Mouse (Mus musculus) thymus, postnatal 0 days (tissue): ENCODE measurements around the gene Nhej1. TPM values are rescaled to one million over a fixed set of nuclear protein-coding genes. Genes with fewer than 3 reads are reported as not detected.

Experiments
- DNase-seq: peaks from one replicate; pipeline ENCODE4 v3.0.0-alpha.2; 2015; ENCODE audit warnings: low spot score
- polyA plus RNA-seq: library from polyadenylated mRNA; unstranded; fragments of >200 nt; fragmentation: Nextera tagmentation; extraction: Ambion mirVana; gene quantifications from 2 replicates; pipeline ENCODE4 v1.2.1, GENCODE M21; 2015

Gene Nhej1
- polyA plus RNA-seq, 1 experiment from 2014 or later, result 14.6 TPM

- no peak for DNase-seq
Measured at GRCm38 (mm10) chr1:75128641-75129040, 3.6 kb upstream of the Nhej1 start.

- DNase-seq, result no peak
Measured at GRCm38 (mm10) chr1:75125418-75125817, 418 bp upstream of the Nhej1 start.

- peak; percentile 52 for DNase-seq
Measured at GRCm38 (mm10) chr1:75122211-75122610, 2.8 kb downstream of the Nhej1 start.

- no peak for DNase-seq
Measured at GRCm38 (mm10) chr1:75052091-75052490, 72.9 kb downstream of the Nhej1 start.

GRCm38 (mm10) chr1:75051428-75051827, 73.6 kb downstream of the Nhej1 start:
- no peak for DNase-seq

GRCm38 (mm10) chr1:75048571-75048970, 76.4 kb downstream of the Nhej1 start:
- DNase-seq, result no peak

- no peak for DNase-seq
Measured at GRCm38 (mm10) chr1:75048041-75048440, 77.0 kb downstream of the Nhej1 start.

- DNase-seq, result no peak
Measured at GRCm38 (mm10) chr1:75040429-75040828, 84.6 kb downstream of the Nhej1 start.

- DNase-seq, result no peak
Measured at GRCm38 (mm10) chr1:75032041-75032440, 93.0 kb downstream of the Nhej1 start.

GRCm38 (mm10) chr1:75027061-75027779, 97.8 kb downstream of the Nhej1 start:
- no peak for DNase-seq

GRCm38 (mm10) chr1:75024419-75025199, 100.4 kb downstream of the Nhej1 start:
- no peak for DNase-seq

- DNase-seq, result no peak
Measured at GRCm38 (mm10) chr1:75022216-75022615, 102.8 kb downstream of the Nhej1 start.

- peak; percentile 52 for DNase-seq
Measured at GRCm38 (mm10) chr1:75016846-75017245, 108.2 kb downstream of the Nhej1 start.

- no peak for DNase-seq
Measured at GRCm38 (mm10) chr1:75015551-75016265, 109.3 kb downstream of the Nhej1 start.

GRCm38 (mm10) chr1:75014210-75014845, 110.7 kb downstream of the Nhej1 start:
- no peak for DNase-seq

- no peak for DNase-seq
Measured at GRCm38 (mm10) chr1:75010817-75011216, 114.2 kb downstream of the Nhej1 start.

GRCm38 (mm10) chr1:75010203-75010602, 114.8 kb downstream of the Nhej1 start:
- no peak for DNase-seq

- DNase-seq, result no peak
Measured at GRCm38 (mm10) chr1:75006016-75006415, 119.0 kb downstream of the Nhej1 start.

GRCm38 (mm10) chr1:75001183-75001582, 123.8 kb downstream of the Nhej1 start:
- DNase-seq, result no peak

- peak; percentile 13 for DNase-seq
Measured at GRCm38 (mm10) chr1:75000496-75000895, 124.5 kb downstream of the Nhej1 start.

- no peak for DNase-seq
Measured at GRCm38 (mm10) chr1:74999173-74999572, 125.8 kb downstream of the Nhej1 start.

- no peak for DNase-seq
Measured at GRCm38 (mm10) chr1:74997231-74997630, 127.8 kb downstream of the Nhej1 start.
